Mouse (Mus musculus) cerebellum, adult 11-12 months (tissue): Measurements from ENCODE around the gene Inppl1.

ENCODE experiments used
- DNase-seq: peaks from one replicate; pipeline ENCODE4 v3.0.0; 2022

The Inppl1 gene

DNA sequence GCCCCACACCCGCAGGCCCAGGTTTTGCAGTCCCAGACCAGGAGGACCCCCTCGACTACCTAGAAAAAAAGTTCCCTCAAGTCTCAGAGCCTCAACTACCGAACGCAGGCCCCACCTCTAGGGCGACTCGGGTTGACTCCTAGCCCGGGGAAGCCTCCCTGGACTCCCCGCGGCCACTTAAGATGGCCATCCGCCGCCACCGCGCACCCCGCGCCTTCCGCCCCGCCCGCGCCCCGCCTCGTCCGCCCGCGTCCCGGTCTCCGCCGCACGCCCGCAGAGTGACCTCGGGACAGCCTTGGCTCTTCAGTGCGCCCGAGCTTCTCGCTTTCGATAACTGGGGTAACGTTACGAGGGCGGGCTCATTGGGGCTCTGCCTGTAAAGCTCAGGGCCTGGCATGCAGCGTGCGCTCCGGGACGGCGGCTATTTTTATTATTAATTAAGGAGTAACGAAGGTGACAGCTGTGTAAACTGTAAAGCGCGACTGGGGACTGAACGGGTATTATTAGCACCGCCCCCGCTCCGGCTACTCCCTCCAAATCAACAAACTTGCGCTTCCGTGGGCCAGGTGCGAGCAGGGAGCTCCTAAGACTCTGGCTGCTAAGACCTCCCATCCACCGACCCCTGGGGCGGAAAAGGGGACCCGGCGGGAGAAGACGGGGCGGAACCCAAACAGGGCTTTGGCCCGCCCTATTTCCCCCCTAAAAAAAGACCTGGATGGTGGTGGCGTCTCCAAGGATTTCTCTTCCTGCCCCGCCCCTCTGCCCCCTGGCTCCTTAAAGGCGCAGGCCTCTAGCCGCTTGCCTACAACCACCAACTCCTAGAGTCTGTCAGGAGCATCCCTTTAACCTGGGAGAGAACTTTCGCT is at the start of gene Inppl1:
Gene Inppl1, minus strand, starts transcription at position 624 of the 866 bp plus-strand sequence.
- peak; percentile 87 for DNase-seq

- DNase-seq: no peak
These were observed 48.2 kb upstream of the Inppl1 start for GRCm38 (mm10) chr7:101886274-101886673.

DNA sequence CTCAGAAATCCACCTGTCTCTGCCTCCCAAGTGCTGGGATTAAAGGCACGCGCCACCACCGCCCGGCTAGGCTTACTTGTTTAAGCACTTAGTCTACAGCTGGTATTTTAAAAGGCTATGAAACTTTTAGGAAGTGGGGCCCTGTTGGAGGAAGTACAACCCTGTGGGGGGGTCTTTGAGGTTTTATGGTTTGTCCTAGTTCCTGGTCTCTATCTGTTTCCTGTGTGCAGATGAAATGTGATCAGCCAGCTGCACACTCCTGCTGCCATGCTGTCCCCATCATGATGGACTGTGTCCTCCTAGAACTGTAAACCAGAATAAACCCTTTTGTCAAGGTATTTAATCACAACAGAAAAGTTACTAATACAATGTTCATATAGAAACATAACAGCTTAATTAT is 46.1 kb upstream of the Inppl1 start:
- no peak for DNase-seq

DNA sequence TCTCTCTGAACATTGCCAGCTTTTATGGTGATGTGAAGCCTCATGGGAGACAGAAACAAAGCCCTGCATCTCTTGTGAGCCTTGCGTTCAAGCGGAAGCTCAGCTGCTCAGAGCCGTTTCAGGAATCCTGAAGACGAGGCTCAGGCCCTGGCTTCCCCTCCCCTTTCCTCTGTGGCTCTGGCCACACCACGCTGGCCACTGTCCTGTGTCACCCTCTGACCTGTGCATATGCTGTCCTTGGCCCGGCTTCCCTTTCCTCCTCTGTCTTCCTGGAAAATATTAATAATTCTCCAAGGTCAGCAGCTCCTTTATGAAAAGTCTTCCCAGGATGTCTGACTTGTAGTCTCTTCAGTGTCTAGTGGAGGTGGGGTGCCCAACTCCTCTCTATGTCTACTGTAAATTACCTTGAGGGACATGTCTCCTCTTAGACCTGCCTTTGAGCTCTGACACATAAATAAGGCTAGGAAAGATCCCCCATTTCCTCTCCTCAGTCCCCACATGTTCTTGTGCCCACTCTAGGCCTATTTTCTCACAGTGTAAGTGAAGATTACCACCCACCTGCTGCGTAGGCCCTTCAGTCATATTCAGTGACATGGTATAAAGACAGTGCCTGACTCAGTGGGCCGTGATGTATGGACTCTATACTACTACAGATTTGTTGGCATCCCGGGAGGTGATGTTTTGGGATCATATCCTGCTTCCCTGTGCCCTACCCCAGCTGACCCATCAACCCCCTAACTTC is 44.6 kb upstream of the Inppl1 start:
- no peak for DNase-seq

DNA sequence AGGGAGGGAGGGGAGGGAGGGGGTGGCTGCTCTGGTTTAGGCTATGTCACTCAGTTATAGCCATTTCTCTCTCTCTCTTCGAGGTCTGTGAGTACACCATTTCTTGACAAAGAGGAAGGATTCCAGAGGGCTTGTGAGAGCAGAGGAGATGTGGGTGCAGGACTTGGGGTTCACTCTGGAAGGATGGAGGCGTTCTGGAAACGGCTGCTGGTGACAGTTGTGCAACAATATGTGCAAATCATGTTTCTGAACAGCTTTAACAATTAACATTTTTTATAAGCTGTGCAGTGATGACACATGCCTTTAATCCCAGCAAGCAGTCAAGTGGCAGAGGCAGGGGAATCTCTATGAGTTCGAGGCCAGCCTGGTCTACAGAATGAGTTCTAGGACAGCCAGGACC is 42.8 kb upstream of the Inppl1 start:
- DNase-seq: no peak

DNA sequence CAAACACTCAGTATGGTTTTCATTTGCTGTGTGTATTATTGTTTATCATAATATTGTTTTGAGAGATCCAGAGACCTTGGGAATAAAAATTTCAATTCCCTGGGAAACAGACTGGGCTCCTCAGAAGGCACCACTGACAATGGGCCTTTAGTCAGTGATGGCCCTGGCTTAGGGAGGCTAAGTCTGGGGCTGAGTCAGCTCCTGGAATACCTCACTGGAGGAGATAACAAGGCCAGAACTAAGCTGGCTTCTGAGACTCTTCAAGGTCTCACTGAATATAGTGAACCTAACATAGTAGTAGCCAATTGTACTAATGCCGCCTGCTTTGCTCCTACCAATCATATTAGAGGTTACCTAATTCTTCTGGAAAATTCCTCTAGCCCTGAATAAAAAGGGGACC is 37.9 kb upstream of the Inppl1 start:
- no peak for DNase-seq

- DNase-seq: no peak
These were observed 33.3 kb upstream of the Inppl1 start for GRCm38 (mm10) chr7:101871296-101871695.

DNA sequence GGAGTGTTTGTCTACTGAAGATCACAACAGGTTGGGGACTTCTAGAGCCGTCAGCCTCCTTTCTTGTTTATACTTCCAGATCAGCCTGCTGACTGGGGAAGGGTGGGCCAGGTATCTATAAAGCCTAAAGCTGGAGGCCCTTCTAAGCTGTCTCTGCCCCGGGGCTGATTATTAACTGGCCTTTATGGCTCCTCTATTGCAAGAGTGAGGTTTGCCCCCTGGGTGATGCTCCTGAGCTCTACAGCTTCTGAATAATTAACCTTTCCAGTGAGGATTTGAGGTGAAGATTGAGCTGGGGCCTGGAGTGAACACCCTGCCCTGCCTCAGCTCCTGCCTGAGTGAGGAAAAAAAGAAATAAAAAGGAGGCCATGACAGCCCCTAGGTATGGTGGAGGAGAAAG is 32.6 kb upstream of the Inppl1 start, which contains the start of gene Folr1:
Gene Folr1, minus strand, starts transcription at position 160 of the 400 bp plus-strand sequence.
- DNase-seq: no peak

GRCm38 (mm10) chr7:101869163-101869500 is 31.1 kb upstream of the Inppl1 start:
- DNase-seq: no peak

DNA sequence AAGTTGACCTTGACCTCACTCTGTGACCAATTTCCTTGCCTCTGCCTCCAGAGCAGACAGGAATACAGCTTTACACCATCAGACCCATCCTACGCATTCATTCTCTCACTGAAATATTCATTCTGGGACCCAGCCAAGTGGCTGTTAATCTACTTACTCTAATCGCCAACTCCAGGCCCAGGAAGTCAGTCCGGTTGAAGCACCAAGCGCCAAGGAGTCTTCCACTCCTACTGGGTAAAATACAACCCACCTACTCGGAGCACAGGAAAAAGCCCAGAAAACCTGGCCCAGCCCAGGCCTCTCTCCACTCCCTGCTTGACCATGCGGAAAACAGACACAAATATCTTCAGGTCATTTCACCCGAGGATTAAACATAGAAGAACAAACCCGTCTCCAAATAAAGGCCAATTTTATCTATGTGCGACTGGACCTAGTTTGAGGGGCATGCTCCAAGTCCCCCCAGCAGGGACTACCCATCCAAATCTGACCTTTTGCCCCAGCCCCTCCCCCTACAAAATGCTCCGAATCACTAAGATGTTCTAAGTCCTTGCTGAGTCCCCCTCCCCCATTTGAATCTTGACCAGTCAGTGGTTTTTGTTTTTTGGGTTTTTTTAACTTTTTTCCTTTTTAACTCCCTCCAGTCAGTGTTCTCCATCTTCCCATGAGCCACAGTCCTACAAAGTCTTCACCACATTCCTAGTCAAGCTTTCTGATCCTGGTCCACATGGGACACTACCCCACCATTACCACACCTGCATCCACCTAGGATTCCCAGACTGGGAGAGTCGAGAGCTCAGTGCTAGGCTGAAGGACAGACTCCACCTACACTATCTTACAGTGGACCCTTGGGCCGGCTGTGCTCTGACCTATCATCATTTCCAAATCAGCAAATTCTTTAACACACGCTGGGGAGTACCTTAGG is 30.5 kb upstream of the Inppl1 start:
- DNase-seq: no peak

- no peak for DNase-seq
These were observed 29.5 kb upstream of the Inppl1 start for GRCm38 (mm10) chr7:101867482-101867881.

- no peak for DNase-seq
These were observed 28.6 kb upstream of the Inppl1 start for GRCm38 (mm10) chr7:101866491-101867265.

GRCm38 (mm10) chr7:101863415-101863814 is 25.4 kb upstream of the Inppl1 start, which contains the start of gene Anapc15:
Gene Anapc15, plus strand, starts transcription at chr7:101863715.
- no peak for DNase-seq

GRCm38 (mm10) chr7:101862291-101862690 is 24.3 kb upstream of the Inppl1 start:
- DNase-seq: no peak

DNA sequence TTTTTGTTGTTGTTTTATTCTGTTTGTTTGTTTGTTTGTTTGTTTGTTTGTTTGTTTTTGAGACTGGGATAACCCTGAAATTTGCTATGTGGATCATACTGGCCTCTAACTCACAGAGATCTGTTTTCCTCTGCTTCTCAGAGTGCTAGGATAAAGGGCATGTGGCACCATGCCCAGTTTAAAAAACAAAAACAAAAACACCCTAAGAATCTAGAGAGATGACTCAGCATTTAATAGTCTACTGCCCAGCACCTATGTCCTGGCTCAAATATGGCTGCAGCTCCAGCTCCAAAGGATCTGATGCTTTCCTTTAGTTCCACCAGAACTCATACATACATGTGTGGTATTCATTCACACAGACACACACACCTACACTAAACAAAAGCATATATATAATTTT is 22.9 kb upstream of the Inppl1 start:
- no peak for DNase-seq

DNA sequence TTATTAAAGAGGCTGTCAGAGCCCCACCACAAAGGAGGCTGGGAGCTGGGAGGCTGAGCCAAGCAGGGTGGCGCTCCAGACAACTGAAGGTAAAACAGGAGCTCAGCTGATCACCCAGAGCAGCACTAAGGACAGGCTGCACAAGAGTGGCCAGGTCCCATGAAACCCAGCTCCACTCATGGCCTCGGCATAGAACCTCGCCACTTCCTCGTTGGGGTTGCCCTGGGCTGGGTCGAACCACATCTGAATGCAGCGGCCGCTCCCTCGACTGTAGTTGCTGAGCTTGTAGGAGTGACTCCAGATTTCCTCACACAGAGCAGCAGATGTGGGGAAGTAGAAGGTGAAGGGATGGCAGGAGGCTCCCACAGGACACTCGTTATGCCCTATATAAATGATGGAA is 20.3 kb upstream of the Inppl1 start:
- no peak for DNase-seq

- no peak for DNase-seq
These were observed 19.1 kb upstream of the Inppl1 start, which contains the start of gene Folr2 for GRCm38 (mm10) chr7:101857094-101857493. Gene Folr2, minus strand, starts transcription at chr7:101857194.

DNA sequence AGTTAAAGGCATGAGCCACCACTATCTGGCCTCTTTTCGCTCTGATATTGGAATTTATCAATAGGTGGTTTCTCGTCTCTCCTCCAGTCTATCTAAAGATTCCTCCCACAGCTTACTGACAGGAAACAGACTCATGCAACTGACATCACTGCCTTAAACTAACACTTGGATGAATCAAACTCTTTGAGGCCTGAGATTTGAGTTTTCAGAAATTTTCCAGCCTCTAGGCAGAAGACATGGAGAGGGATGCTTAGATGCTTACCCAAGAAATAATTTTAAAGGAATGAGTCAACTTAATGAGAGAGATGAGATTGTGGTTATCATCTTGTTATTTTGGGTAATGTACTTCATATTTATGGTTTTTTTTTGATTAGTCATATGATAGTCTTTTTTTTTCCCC is 15.8 kb upstream of the Inppl1 start:
- DNase-seq: no peak

GRCm38 (mm10) chr7:101852846-101853245 is 14.8 kb upstream of the Inppl1 start:
- no peak for DNase-seq

DNA sequence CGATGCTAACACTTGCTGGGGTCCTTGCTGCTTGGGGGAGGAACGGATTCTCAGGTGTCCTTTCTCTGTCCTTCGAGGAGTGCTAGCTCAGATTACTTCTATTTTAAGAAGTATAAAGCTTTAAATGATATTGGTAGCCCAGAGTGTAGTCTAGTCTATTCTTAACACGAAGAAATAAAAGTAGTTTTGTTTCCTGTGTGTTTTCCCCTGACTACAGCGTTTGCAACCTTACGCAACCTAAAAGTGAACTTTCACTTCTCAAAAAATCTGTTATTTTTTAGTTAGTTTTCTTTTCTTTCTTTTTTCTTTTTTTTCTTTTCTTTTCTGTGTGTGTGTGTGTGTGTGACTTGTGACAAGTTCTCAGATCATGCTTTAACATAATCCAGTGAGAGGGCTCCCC is 13.7 kb upstream of the Inppl1 start:
- no peak for DNase-seq

- no peak for DNase-seq
These were observed 9.9 kb upstream of the Inppl1 start for GRCm38 (mm10) chr7:101847934-101848333.

DNA sequence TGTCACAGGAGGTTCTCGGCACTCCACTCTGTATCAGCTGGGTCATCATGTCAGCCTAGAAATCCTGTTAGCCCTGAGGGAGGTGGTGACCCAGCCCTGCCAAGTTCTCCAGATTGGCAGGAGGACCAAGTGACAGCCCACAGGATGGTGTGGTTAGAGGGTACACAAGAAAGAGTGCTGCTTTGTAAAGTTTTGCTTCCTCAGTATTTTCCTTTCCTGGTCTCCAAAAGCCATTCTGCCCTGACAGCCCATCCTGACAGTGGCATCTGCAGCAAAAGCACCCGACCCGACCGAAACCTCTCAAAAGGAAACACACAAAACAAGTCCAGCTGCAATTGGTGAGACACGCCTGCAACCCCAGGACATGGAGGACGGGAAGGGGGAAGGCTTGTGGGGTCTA is 6.2 kb upstream of the Inppl1 start:
- no peak for DNase-seq
